Mouse (Mus musculus) liver, embryonic 14.5 days (tissue): ENCODE results near the gene Bpifb1. TPM values are rescaled to one million over a fixed set of nuclear protein-coding genes. Genes with fewer than 3 reads are reported as not detected.

Experiments used
- ATAC-seq: fragments of 200-750 bp; cut with Nextera tagmentation; 2 replicates; pipeline ENCODE4 v1.8.0; 2017; ENCODE audit warnings: moderate number of reproducible peaks, mild to moderate bottlenecking, moderate library complexity; ENCODE audit not compliant: insufficient read depth
- DNase-seq, 3 experiments: peaks; one replicate each; pipeline ENCODE4 v3.0.0-alpha.2; 2012 to 2013; ENCODE audit warnings: low read depth in 3 of 3, low spot score in 3 of 3
- H3K27ac ChIP-seq: fragments of 300-500 bp; sonication (generic); 2 replicates; pipeline ENCODE4 v1.5.1; 2014; ENCODE audit warnings: moderate library complexity, mild to moderate bottlenecking, control low read depth, inconsistent platforms
- H3K27me3 ChIP-seq: fragments of 300-500 bp; sonication (generic); 2 replicates; pipeline ENCODE4 v1.6.1; 2014; ENCODE audit warnings: mild to moderate bottlenecking, low read length, moderate library complexity; ENCODE audit not compliant: control insufficient read depth, insufficient read depth
- H3K36me3 ChIP-seq: fragments of 300-500 bp; sonication (generic); replicated peaks from 2 replicates; pipeline ENCODE4 v1.6.1; 2014; ENCODE audit warnings: low read depth; ENCODE audit not compliant: control insufficient read depth, insufficient read depth
- H3K4me1 ChIP-seq, 2 experiments: fragments of 200-500 bp in 1 of 2; fragments of 300-500 bp in 1 of 2; sonication (generic) in 1 of 2; replicated peaks; 2 replicates each; pipeline ENCODE4 v1.6.1; 2012 to 2014; ENCODE audit warnings: antibody characterized with exemption in 1 of 2, inconsistent platforms in 1 of 2, low read length in 1 of 2; ENCODE audit not compliant: control insufficient read depth in 2 of 2, insufficient read depth in 2 of 2
- H3K4me2 ChIP-seq: fragments of 300-500 bp; sonication (generic); 2 replicates; pipeline ENCODE4 v1.6.1; 2014; ENCODE audit warnings: low read depth, mild to moderate bottlenecking, control low read depth, moderate library complexity
- H3K4me3 ChIP-seq, 2 experiments: fragments of 200-500 bp in 1 of 2; fragments of 300-500 bp in 1 of 2; sonication (generic) in 1 of 2; 2 replicates each; pipeline ENCODE4 v1.5.1; 2012 to 2014; ENCODE audit warnings: low read depth in 2 of 2, low read length in 2 of 2, mild to moderate bottlenecking in 2 of 2, control low read depth in 1 of 2, inconsistent platforms in 1 of 2, moderate library complexity in 1 of 2; ENCODE audit not compliant: insufficient read depth in 1 of 2
- H3K9ac ChIP-seq: fragments of 300-500 bp; sonication (generic); replicated peaks from 2 replicates; pipeline ENCODE4 v1.6.1; 2014; ENCODE audit warnings: mild to moderate bottlenecking, control low read depth, moderate library complexity
- H3K9me3 ChIP-seq: fragments of 300-500 bp; sonication (generic); 2 replicates; pipeline ENCODE4 v1.6.1; 2016; ENCODE audit warnings: low read length, mixed read lengths; ENCODE audit not compliant: control insufficient read depth
- CTCF ChIP-seq: IDR thresholded peaks from 2 replicates; pipeline ENCODE4 v1.5.1; 2016; ENCODE audit warnings: antibody characterized with exemption, low read depth, control low read depth
- EP300 ChIP-seq: IDR thresholded peaks from 2 replicates; pipeline ENCODE4 v1.6.1; 2016; ENCODE audit warnings: antibody characterized with exemption, low read depth
- WGBS: fragments of 180-500 bp; shearing (Covaris S2); extraction: QIAGEN DNeasy Blood & Tissue Kit; methylation state at CpG from one replicate; pipeline ENCODE4 v1.1.7; 2014; ENCODE audit not compliant: insufficient replicate concordance; 5-methylcytosine and 5-hydroxymethylcytosine counted together
- polyA plus RNA-seq, 2 experiments: library from polyadenylated mRNA; depleted of rRNA in 1 of 2; stranded (reverse) in 1 of 2; unstranded in 1 of 2; fragments of >200 nt; fragmentation: Nextera tagmentation in 1 of 2; extraction: Ambion mirVana in 1 of 2; gene quantifications; 2 replicates each; pipeline versions ENCODE4 v1.2.1 to v1.2.3; 2012 to 2014

Bpifb1 gene
- polyA plus RNA-seq, 2 experiments: 0.21 to 0.33 TPM

DNA sequence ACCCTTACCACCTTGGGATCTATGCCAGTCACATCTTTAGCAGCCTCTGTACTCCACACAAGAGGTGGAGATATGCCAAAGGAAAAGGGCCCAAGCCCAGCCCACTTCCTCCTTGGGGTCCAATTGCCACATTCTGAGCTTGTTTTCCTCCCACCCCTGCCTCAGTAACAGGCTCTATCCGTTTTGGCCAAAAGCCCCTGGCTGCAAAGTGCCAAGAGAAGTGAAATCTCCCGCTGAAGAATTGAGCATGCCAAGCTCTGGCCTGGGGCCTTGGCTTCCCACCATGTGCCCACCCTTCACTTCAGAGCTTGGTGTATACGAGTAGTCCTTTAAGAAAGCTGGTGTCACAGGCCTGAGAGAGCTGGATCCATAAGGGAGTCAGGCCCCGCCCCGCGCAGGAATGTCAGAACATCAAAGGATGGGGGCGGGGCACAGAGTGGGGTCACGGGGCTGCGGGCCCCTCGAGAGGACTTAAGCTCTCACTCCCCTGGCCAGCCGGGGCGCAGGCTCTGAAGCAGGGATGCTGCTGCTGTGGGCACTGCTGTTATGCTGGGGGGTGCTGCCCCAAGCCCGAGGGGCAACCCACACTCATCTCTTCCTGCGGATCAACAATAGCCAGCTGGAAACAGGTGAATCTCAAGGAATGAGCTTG is 32.8 kb downstream of the Bpifb1 start, which contains the start of gene Bpifb5:
Gene Bpifb5, plus strand, starts transcription at position 478 of the 652 bp plus-strand sequence.
- Histone ChIP-seq H3K36me3 (no peaks in the 10 kb centered on the region), H3K9ac (no peak within 1 kb of the TSS), H3K4me2 (no peak within 1 kb of the TSS), H3K27ac (no peak within 1 kb of the TSS), H3K9me3 (no peaks in the 10 kb centered on the region), H3K4me1 (no peaks in the 10 kb centered on the region), H3K4me3 (no peak within 1 kb of the TSS), H3K27me3 (no peaks in the 10 kb centered on the region)
- DNase-seq (no peak), ATAC-seq (no peak)
- TF ChIP-seq EP300 (no peak), CTCF (no peak)
- 23% methylated on average over 14 of the region's 14 CpGs for WGBS

DNA sequence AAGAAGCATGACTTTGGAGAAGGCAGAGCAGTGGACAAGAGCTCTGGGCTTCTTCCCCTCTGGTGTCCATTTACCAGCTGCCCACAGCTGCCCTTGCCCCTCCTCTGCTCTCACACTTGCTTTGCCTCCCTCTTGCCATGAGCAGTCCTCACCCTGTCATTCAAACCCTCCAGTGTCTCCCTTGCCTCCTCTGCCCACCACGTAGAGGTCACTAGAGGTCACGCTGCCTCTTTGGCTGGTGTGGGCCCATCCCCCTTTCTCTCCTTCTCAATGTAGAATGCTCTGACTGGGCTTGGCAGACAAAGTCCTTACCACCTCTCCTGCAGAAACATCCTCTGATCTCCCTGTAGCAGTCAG is 33.3 kb downstream of the Bpifb1 start:
- Histone ChIP-seq H3K9me3 (no peaks in the 10 kb centered on the region), H3K4me3 (no peak overlapping the region), H3K9ac (no peak overlapping the region), H3K4me2 (no peak overlapping the region), H3K4me1 (no peaks in the 10 kb centered on the region), H3K27ac (no peak overlapping the region), H3K27me3 (no peaks in the 10 kb centered on the region), H3K36me3 (no peaks in the 10 kb centered on the region)
- WGBS: 44% methylated on average over 2 of the region's 2 CpGs
- DNase-seq (no peak), ATAC-seq (no peak)
- TF ChIP-seq EP300: no peak
- TF ChIP-seq CTCF: no peak

DNA sequence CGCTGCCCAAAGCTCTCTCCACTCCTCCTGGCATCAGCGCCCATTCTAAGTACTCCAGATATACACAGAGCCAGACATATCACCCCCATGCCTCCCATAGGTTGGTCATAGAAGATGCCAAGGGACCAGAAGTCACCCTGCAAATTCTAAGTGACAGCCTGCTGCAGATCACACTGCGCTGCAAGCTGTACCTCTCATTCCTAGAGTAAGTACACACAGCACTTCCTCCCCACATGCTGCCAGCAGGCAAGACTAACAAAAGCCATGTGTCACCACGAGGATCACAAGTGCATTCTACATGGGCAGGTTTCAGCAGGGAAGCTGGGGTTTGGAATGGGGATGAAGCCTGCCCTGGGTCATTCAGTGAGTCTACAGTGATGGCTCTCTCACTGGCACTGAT is 36.4 kb downstream of the Bpifb1 start:
- ATAC-seq (no peak), DNase-seq (no peak)
- H3K27me3 ChIP-seq: no peaks in the 10 kb centered on the region
- 52% methylated on average over 4 of the region's 4 CpGs for WGBS
- H3K4me2 ChIP-seq: no peak overlapping the region
- no peak overlapping the region for H3K27ac ChIP-seq
- H3K9me3 ChIP-seq: no peaks in the 10 kb centered on the region
- H3K4me1 ChIP-seq: no peaks in the 10 kb centered on the region
- no peak overlapping the region for H3K9ac ChIP-seq
- no peak overlapping the region for H3K4me3 ChIP-seq
- no peaks in the 10 kb centered on the region for H3K36me3 ChIP-seq
- no peak for TF ChIP-seq EP300
- no peak for TF ChIP-seq CTCF

DNA sequence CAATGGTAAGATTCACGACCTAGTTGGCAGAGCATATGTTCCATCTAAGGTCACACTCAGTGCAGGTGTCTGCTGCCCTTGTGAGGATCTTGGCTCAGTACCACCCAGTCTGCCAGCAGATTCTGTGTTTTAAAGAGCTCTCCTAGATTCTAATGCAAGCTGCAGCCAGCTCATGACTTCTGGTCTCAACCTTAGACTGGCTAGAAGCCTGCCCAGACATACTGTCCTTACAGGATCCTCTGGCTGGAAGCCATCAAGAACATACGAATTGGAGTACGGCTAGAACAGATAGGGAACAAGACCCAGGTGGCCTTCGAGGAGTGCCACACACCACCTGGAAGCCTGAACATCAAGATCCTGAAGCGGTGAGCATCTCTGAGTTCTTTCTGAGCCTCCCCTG is 37.2 kb downstream of the Bpifb1 start:
- Histone ChIP-seq H3K4me1 (no peaks in the 10 kb centered on the region), H3K27me3 (no peaks in the 10 kb centered on the region), H3K27ac (no peak overlapping the region), H3K9ac (no peak overlapping the region), H3K9me3 (no peaks in the 10 kb centered on the region), H3K36me3 (no peaks in the 10 kb centered on the region), H3K4me3 (no peak overlapping the region), H3K4me2 (no peak overlapping the region)
- WGBS: 66% methylated on average over 5 of the region's 5 CpGs
- ATAC-seq (no peak), DNase-seq (no peak)
- TF ChIP-seq CTCF (no peak), EP300 (no peak)

DNA sequence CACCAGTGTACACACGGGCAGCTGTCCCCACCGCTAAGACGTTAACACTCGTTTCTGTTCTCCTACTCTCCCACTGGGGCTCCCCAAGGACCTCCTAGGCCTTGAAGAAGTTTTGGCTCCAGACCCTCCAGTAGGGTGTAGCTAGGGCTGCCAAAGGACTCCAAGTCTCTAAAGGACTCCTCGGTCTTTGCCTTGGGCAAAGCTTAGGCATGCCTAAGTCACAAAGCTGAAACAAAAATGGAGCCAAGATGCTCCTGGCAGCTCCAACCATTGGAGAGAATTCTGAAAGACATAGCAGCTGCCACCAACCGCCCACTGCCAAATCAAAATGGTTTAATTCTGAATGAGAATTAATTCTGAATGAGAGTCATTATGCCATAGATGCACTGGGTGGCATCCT is 42.8 kb downstream of the Bpifb1 start:
- no peaks in the 10 kb centered on the region for H3K9me3 ChIP-seq
- H3K27ac ChIP-seq: no peak overlapping the region
- WGBS: 72% methylated on average over 6 of the region's 6 CpGs
- DNase-seq (no peak), ATAC-seq (no peak)
- no peak overlapping the region for H3K9ac ChIP-seq
- H3K4me3 ChIP-seq: no peak overlapping the region
- H3K27me3 ChIP-seq: no peaks in the 10 kb centered on the region
- H3K4me1 ChIP-seq: no peaks in the 10 kb centered on the region
- no peak for TF ChIP-seq EP300
- TF ChIP-seq CTCF: no peak
- H3K4me2 ChIP-seq: no peak overlapping the region
- no peaks in the 10 kb centered on the region for H3K36me3 ChIP-seq
